Mouse (Mus musculus) lung, postnatal 0 days (tissue): ENCODE results near the gene Gm6904. TPM values are rescaled to one million over a fixed set of nuclear protein-coding genes. Genes with fewer than 3 reads are reported as not detected.

ENCODE experiments used
- ATAC-seq: fragments of 200-750 bp; cut with Nextera tagmentation; 2 replicates; pipeline ENCODE4 v1.8.0; 2017; ENCODE audit warnings: moderate library complexity
- DNase-seq: peaks from one replicate; pipeline ENCODE4 v3.0.0-alpha.2; 2016; ENCODE audit warnings: low spot score
- H3K27ac ChIP-seq: fragments of 300-500 bp; sonication (generic); 2 replicates; pipeline ENCODE4 v1.5.1; 2014; ENCODE audit warnings: antibody characterized with exemption, mild to moderate bottlenecking, low read length, mixed read lengths
- H3K27me3 ChIP-seq: fragments of 300-500 bp; sonication (generic); replicated peaks from 2 replicates; pipeline ENCODE4 v1.6.1; 2014; ENCODE audit warnings: low read length, mixed read lengths; ENCODE audit not compliant: insufficient read depth
- H3K36me3 ChIP-seq: fragments of 300-500 bp; sonication (generic); 2 replicates; pipeline ENCODE4 v1.6.1; 2014; ENCODE audit warnings: low read length, mixed read lengths; ENCODE audit not compliant: insufficient read depth
- H3K4me1 ChIP-seq: fragments of 300-500 bp; sonication (generic); 2 replicates; pipeline ENCODE4 v1.6.1; 2014; ENCODE audit warnings: antibody characterized with exemption, low read depth, low read length, mixed read lengths; ENCODE audit not compliant: insufficient read depth
- H3K4me2 ChIP-seq: fragments of 300-500 bp; sonication (generic); replicated peaks from 2 replicates; pipeline ENCODE4 v1.6.1; 2014; ENCODE audit warnings: low read depth, mild to moderate bottlenecking, low read length, moderate library complexity, mixed read lengths
- H3K4me3 ChIP-seq: fragments of 300-500 bp; sonication (generic); 2 replicates; pipeline ENCODE4 v1.5.1; 2014; ENCODE audit warnings: low read depth, low read length
- H3K9ac ChIP-seq: fragments of 300-500 bp; sonication (generic); replicated peaks from 2 replicates; pipeline ENCODE4 v1.6.1; 2014; ENCODE audit warnings: low read depth, mild to moderate bottlenecking
- H3K9me3 ChIP-seq: fragments of 300-500 bp; sonication (generic); 2 replicates; pipeline ENCODE4 v1.6.1; 2016; ENCODE audit warnings: low read length, mixed read lengths
- CTCF ChIP-seq: IDR thresholded peaks from 2 replicates; pipeline ENCODE4 v1.5.1; 2016; ENCODE audit warnings: antibody characterized with exemption, mild to moderate bottlenecking
- EP300 ChIP-seq: IDR thresholded peaks from 2 replicates; pipeline ENCODE4 v1.6.1; 2016; ENCODE audit warnings: antibody characterized with exemption, mild to moderate bottlenecking, control low read depth
- WGBS: fragments of 180-500 bp; shearing (Covaris S2); extraction: QIAGEN DNeasy Blood & Tissue Kit; methylation state at CpG from one replicate; pipeline ENCODE4 v1.1.7; 2014; 5-methylcytosine and 5-hydroxymethylcytosine counted together
- polyA plus RNA-seq: library from polyadenylated mRNA; unstranded; fragments of >200 nt; fragmentation: Nextera tagmentation; extraction: Ambion mirVana; gene quantifications from 2 replicates; pipeline ENCODE4 v1.2.1, GENCODE M21; 2015

The Gm6904 gene
- polyA plus RNA-seq, 1 experiment from 2014 or later: not detected

- Histone ChIP-seq H3K36me3 (no peaks in the 10 kb centered on the region), H3K27ac (no peak overlapping the region), H3K4me1 (no peaks in the 10 kb centered on the region), H3K9me3 (no peaks in the 10 kb centered on the region), H3K27me3 (no peaks in the 10 kb centered on the region), H3K4me3 (no peak overlapping the region), H3K4me2 (no peak overlapping the region), H3K9ac (no peak overlapping the region)
- TF ChIP-seq CTCF (no peak), EP300 (no peak)
- no peak for DNase-seq
- WGBS: 76% methylated on average over 7 of the region's 7 CpGs
- no peak for ATAC-seq
Observed at GRCm38 (mm10) chr14:59209003-59209402, 51.0 kb downstream of the Gm6904 start.

- ATAC-seq (no peak), DNase-seq (no peak)
- no peaks in the 10 kb centered on the region for H3K9me3 ChIP-seq
- H3K36me3 ChIP-seq: no peaks in the 10 kb centered on the region
- H3K4me3 ChIP-seq: no peak overlapping the region
- no peak overlapping the region for H3K27ac ChIP-seq
- no peaks in the 10 kb centered on the region for H3K27me3 ChIP-seq
- H3K9ac ChIP-seq: no peak overlapping the region
- no peak for TF ChIP-seq EP300
- no peak for TF ChIP-seq CTCF
- no peaks in the 10 kb centered on the region for H3K4me1 ChIP-seq
- 69% methylated on average over 10 of the region's 10 CpGs for WGBS
- H3K4me2 ChIP-seq: no peak overlapping the region
Observed at GRCm38 (mm10) chr14:59205976-59206583, 53.9 kb downstream of the Gm6904 start.

- Histone ChIP-seq H3K4me3 (no peak overlapping the region), H3K9ac (no peak overlapping the region), H3K4me2 (no peak overlapping the region), H3K27me3 (no peaks in the 10 kb centered on the region), H3K4me1 (no peaks in the 10 kb centered on the region), H3K9me3 (no peaks in the 10 kb centered on the region), H3K27ac (no peak overlapping the region), H3K36me3 (no peaks in the 10 kb centered on the region)
- 43% methylated on average over 7 of the region's 7 CpGs for WGBS
- TF ChIP-seq EP300: no peak
- no peak for TF ChIP-seq CTCF
- DNase-seq: no peak
- no peak for ATAC-seq
Observed at GRCm38 (mm10) chr14:59205461-59205860, 54.6 kb downstream of the Gm6904 start.

GRCm38 (mm10) chr14:59201604-59202215 lies 58.3 kb downstream of the Gm6904 start:
- DNase-seq (no peak), ATAC-seq (no peak)
- peak overlapping the region; percentile 93 for H3K27ac ChIP-seq
- under 1% methylated on average over 21 of the region's 21 CpGs for WGBS
- H3K27me3 ChIP-seq: no peaks in the 10 kb centered on the region
- H3K9me3 ChIP-seq: no peaks in the 10 kb centered on the region
- H3K36me3 ChIP-seq: no peaks in the 10 kb centered on the region
- no peaks in the 10 kb centered on the region for H3K4me1 ChIP-seq
- peak overlapping the region; percentile 96 for H3K4me3 ChIP-seq
- TF ChIP-seq EP300 (no peak), CTCF (no peak)
- peak overlapping the region; percentile 54 for H3K4me2 ChIP-seq
- H3K9ac ChIP-seq: peak overlapping the region; percentile 97

GRCm38 (mm10) chr14:59200711-59201603 lies 59.1 kb downstream of the Gm6904 start, which contains the start of gene Rcbtb1:
Gene Rcbtb1, plus strand, starts transcription at chr14:59201209.
- under 1% methylated on average over 80 of the region's 96 CpGs for WGBS
- H3K27me3 ChIP-seq: no peaks in the 10 kb centered on the region
- peak within 1 kb of the TSS; percentile 93 for H3K27ac ChIP-seq
- ATAC-seq (peak; percentile 95), DNase-seq (peak; percentile 96)
- no peaks in the 10 kb centered on the region for H3K36me3 ChIP-seq
- TF ChIP-seq CTCF (peak; percentile 72), EP300 (no peak; the same call in 1 of the 2 replicates)
- no peaks in the 10 kb centered on the region for H3K4me1 ChIP-seq
- H3K4me3 ChIP-seq: peak within 1 kb of the TSS; percentile 96
- H3K9me3 ChIP-seq: no peaks in the 10 kb centered on the region
- H3K4me2 ChIP-seq: peak within 1 kb of the TSS; percentile 54
- peak within 1 kb of the TSS; percentile 97 for H3K9ac ChIP-seq

Other genes starting within 250 kb of the Gm6904 start
- gene 1700129C05Rik, start 117.3 kb downstream of the Gm6904 start, polyA plus RNA-seq: not detected in 2 replicates
- gene Gm5142, start 81.5 kb downstream of the Gm6904 start, polyA plus RNA-seq: not detected in 2 replicates
- gene Rcbtb1, start 59.0 kb downstream of the Gm6904 start, polyA plus RNA-seq: 15.0 and 15.9 TPM in 2 replicates
- gene Phf11a, start 37.3 kb upstream of the Gm6904 start, polyA plus RNA-seq: 0.14 and 0.25 TPM in 2 replicates
- gene Phf11b, start 81.1 kb upstream of the Gm6904 start, polyA plus RNA-seq: 1.5 TPM in 2 replicates
- gene Phf11d, start 105.3 kb upstream of the Gm6904 start, polyA plus RNA-seq: 11.8 and 12.7 TPM in 2 replicates
- 0.19 and 0.32 TPM in 2 replicates for gene Phf11c, start 135.2 kb upstream of the Gm6904 start, polyA plus RNA-seq
- 5.8 and 6.1 TPM in 2 replicates for gene Setdb2, start 180.7 kb upstream of the Gm6904 start, polyA plus RNA-seq
- 25.6 and 27.2 TPM in 2 replicates for gene Cab39l, start 180.8 kb upstream of the Gm6904 start, polyA plus RNA-seq